Mouse (Mus musculus) retina, postnatal 7 days (tissue): Measurements from ENCODE around the gene Slc37a2.

Source experiments
- DNase-seq: peaks from one replicate; pipeline ENCODE4 v3.0.0-alpha.2; 2012; ENCODE audit warnings: low read depth, low spot score

Slc37a2 gene

GRCm38 (mm10) chr9:37220755-37221154 is 34.8 kb downstream of the Slc37a2 start:
- no peak for DNase-seq

- no peak for DNase-seq
These were observed 41.0 kb downstream of the Slc37a2 start for GRCm38 (mm10) chr9:37214327-37215060.

- DNase-seq = no peak
These were observed 42.3 kb downstream of the Slc37a2 start for GRCm38 (mm10) chr9:37213060-37213738.

- DNase-seq = peak; percentile 98
These were observed 47.6 kb downstream of the Slc37a2 start, which contains the start of gene Tmem218 for GRCm38 (mm10) chr9:37207929-37208411. Tmem218 (plus strand) TSS chr9:37208223.

GRCm38 (mm10) chr9:37203884-37204283 is 51.7 kb downstream of the Slc37a2 start:
- no peak for DNase-seq

GRCm38 (mm10) chr9:37200414-37200813 is 55.1 kb downstream of the Slc37a2 start:
- DNase-seq = no peak

- no peak for DNase-seq
These were observed 58.5 kb downstream of the Slc37a2 start for GRCm38 (mm10) chr9:37197067-37197466.

- no peak for DNase-seq
These were observed 67.5 kb downstream of the Slc37a2 start for GRCm38 (mm10) chr9:37188024-37188423.

- no peak for DNase-seq
These were observed 68.1 kb downstream of the Slc37a2 start for GRCm38 (mm10) chr9:37187407-37187806.

- DNase-seq = no peak
These were observed 72.4 kb downstream of the Slc37a2 start for GRCm38 (mm10) chr9:37183176-37183575.

- DNase-seq = no peak
These were observed 73.9 kb downstream of the Slc37a2 start for GRCm38 (mm10) chr9:37181596-37181995.

- no peak for DNase-seq
These were observed 75.9 kb downstream of the Slc37a2 start for GRCm38 (mm10) chr9:37179596-37179995.

GRCm38 (mm10) chr9:37178911-37179310 is 76.6 kb downstream of the Slc37a2 start:
- DNase-seq = no peak
